Mouse (Mus musculus): ENCODE measurements around the gene Kif26b. TPM values are rescaled to one million over a fixed set of nuclear protein-coding genes. Genes with fewer than 3 reads are reported as not detected.

Kif26b gene
- polyA plus RNA-seq (2014; fragmentation: Illumina TruSeq; extraction: RNeasy Lipid Tissue Mini Kit (QIAGEN cat#74804); ENCODE audit: low replicate concordance), result 0.11 TPM

GRCm38 (mm10) chr1:178528431-178529351, at the start of gene Kif26b:
Kif26b (plus strand) TSS chr1:178529125.

Other genes starting within 250 kb of the Kif26b start
- 762 TPM for gene Cox20, start 210.0 kb upstream of the Kif26b start, polyA plus RNA-seq (2014; fragmentation: Illumina TruSeq; extraction: RNeasy Lipid Tissue Mini Kit (QIAGEN cat#74804); ENCODE audit: low replicate concordance)
- 764 TPM for gene Hnrnpu, start 191.3 kb upstream of the Kif26b start, polyA plus RNA-seq (2014; fragmentation: Illumina TruSeq; extraction: RNeasy Lipid Tissue Mini Kit (QIAGEN cat#74804); ENCODE audit: low replicate concordance)
- 6.6 TPM for gene Efcab2, start 123.0 kb upstream of the Kif26b start, polyA plus RNA-seq (2014; fragmentation: Illumina TruSeq; extraction: RNeasy Lipid Tissue Mini Kit (QIAGEN cat#74804); ENCODE audit: low replicate concordance)